14 mouse cellular contexts compared by ENCODE assay signal in genomic region chr6:119318732-119319131, GRCm38 (mm10). TPM values are rescaled to one million over a fixed set of nuclear protein-coding genes. Genes with fewer than 3 reads are reported as not detected.
A peak's percentile ranks its signal among the peaks of the same experiment; 100 is the strongest.
DNase-seq lines count a peak whose midpoint lies in the region; ATAC-seq and TF ChIP-seq lines count a peak whose summit lies in the region.
"Had no signal": no experiment of that assay in that cellular context is flagged by ENCODE, and none has a peak within 500 bp of the region (broad histone marks: within the 10 kb centered on the region; RNA-seq: fewer than 3 reads in every experiment).

No protein-coding gene starts in this region.

- H3K36me3 ChIP-seq in midbrain, embryonic 13.5 days: no peaks in the 10 kb centered on the region
- H3K36me3 ChIP-seq in midbrain, embryonic 10.5 days: no peaks in the 10 kb centered on the region
- no peaks in the 10 kb centered on the region for H3K36me3 ChIP-seq in forebrain, embryonic 13.5 days (ENCODE audit: poor library complexity, severe bottlenecking)
- 0 out of 2 replicates have a peak, but pooled peaks cover 3% of the 10 kb centered on the region for H3K36me3 ChIP-seq in hindbrain, embryonic 16.5 days (ENCODE audit: control insufficient read depth, insufficient read depth, low read length)
- peaks cover 23% of the 10 kb centered on the region; the same call in 1 of the 2 replicates for H3K36me3 ChIP-seq in neural tube, embryonic 15.5 days
- H3K36me3 ChIP-seq in stomach, postnatal 0 days (ENCODE audit: control insufficient read depth, insufficient read depth, low read length): no peaks in the 10 kb centered on the region
- H3K36me3 ChIP-seq: embryonic facial prominence, embryonic 15.5 days; heart, embryonic 10.5 days had no signal

- DNase-seq in midbrain, embryonic 10.5 days (ENCODE audit: low spot score): no peak
- DNase-seq in heart, adult 9 months (ENCODE audit: low spot score in 2 of 2): no peak
- no peak for DNase-seq in stomach, postnatal 0 days (ENCODE audit: low spot score)
- DNase-seq: cerebellum, adult 18-20 months; gastrocnemius, postnatal 14 days; lung, embryonic 14.5 days had no signal

- 50% methylated on average over 9 of the region's 9 CpGs for WGBS in midbrain, embryonic 13.5 days
- WGBS in midbrain, embryonic 10.5 days: 82% methylated on average over 9 of the region's 9 CpGs
- WGBS in forebrain, embryonic 13.5 days: 15% methylated on average over 9 of the region's 9 CpGs
- 30% methylated on average over 9 of the region's 9 CpGs for WGBS in hindbrain, embryonic 16.5 days
- 32% methylated on average over 9 of the region's 9 CpGs for WGBS in neural tube, embryonic 15.5 days
- 85% methylated on average over 9 of the region's 9 CpGs for WGBS in stomach, postnatal 0 days

- H3K27ac ChIP-seq in midbrain, embryonic 13.5 days: no peak overlapping the region
- H3K27ac ChIP-seq in midbrain, embryonic 10.5 days (replicated peaks): no peak overlapping the region
- 0 out of 2 replicates have a peak overlapping the region, but pooled peaks have one; percentile 20 for H3K27ac ChIP-seq in forebrain, embryonic 13.5 days
- no peak overlapping the region for H3K27ac ChIP-seq in hindbrain, embryonic 16.5 days (ENCODE audit: low read depth, low read length)
- no peak overlapping the region for H3K27ac ChIP-seq in neural tube, embryonic 15.5 days (replicated peaks)
- H3K27ac ChIP-seq in stomach, postnatal 0 days (replicated peaks): no peak overlapping the region
- H3K27ac ChIP-seq: embryonic facial prominence, embryonic 15.5 days; heart, embryonic 10.5 days; kidney, postnatal 0 days had no signal

- H3K4me2 ChIP-seq in midbrain, embryonic 13.5 days (replicated peaks): no peak overlapping the region
- no peak overlapping the region for H3K4me2 ChIP-seq in forebrain, embryonic 13.5 days
- H3K4me2 ChIP-seq in hindbrain, embryonic 16.5 days (ENCODE audit: low read length): no peak overlapping the region
- H3K4me2 ChIP-seq in neural tube, embryonic 15.5 days: no peak overlapping the region
- no peak overlapping the region for H3K4me2 ChIP-seq in stomach, postnatal 0 days (replicated peaks; ENCODE audit: low read depth)
- H3K4me2 ChIP-seq: embryonic facial prominence, embryonic 15.5 days; lung, embryonic 14.5 days had no signal

- no peak for TF ChIP-seq CTCF in stomach, postnatal 0 days (IDR thresholded peaks at IDR 0.05; ENCODE audit: low read depth)

- no peaks in the 10 kb centered on the region; the same call in 1 of the 2 replicates for H3K27me3 ChIP-seq in midbrain, embryonic 13.5 days
- peaks cover 15% of the 10 kb centered on the region for H3K27me3 ChIP-seq in midbrain, embryonic 10.5 days (ENCODE audit: low read depth, poor library complexity, severe bottlenecking)
- H3K27me3 ChIP-seq in forebrain, embryonic 13.5 days: peaks cover 22% of the 10 kb centered on the region
- no peaks in the 10 kb centered on the region; the same call in 1 of the 2 replicates for H3K27me3 ChIP-seq in hindbrain, embryonic 16.5 days (replicated peaks; ENCODE audit: control insufficient read depth, insufficient read depth, low read length)
- peaks cover 4% of the 10 kb centered on the region; the same call in 1 of the 2 replicates for H3K27me3 ChIP-seq in neural tube, embryonic 15.5 days (replicated peaks)
- H3K27me3 ChIP-seq in stomach, postnatal 0 days (ENCODE audit: control insufficient read depth, insufficient read depth, low read length): no peaks in the 10 kb centered on the region

- peak; percentile 68 for ATAC-seq in midbrain, embryonic 13.5 days
- peak; percentile 84 for ATAC-seq in forebrain, embryonic 13.5 days
- peak; percentile 84 for ATAC-seq in hindbrain, embryonic 16.5 days
- ATAC-seq in neural tube, embryonic 15.5 days (ENCODE audit: low FRiP score): peak; percentile 35; the same call in 1 of the 2 replicates
- no peak for ATAC-seq in stomach, postnatal 0 days (ENCODE audit: low FRiP score, low TSS enrichment)
- ATAC-seq: intestine, embryonic 16.5 days had no signal

- no peak overlapping the region for H3K4me3 ChIP-seq in midbrain, embryonic 13.5 days (replicated peaks)
- H3K4me3 ChIP-seq in midbrain, embryonic 10.5 days: no peak overlapping the region
- H3K4me3 ChIP-seq in forebrain, embryonic 13.5 days: no peak overlapping the region
- no peak overlapping the region for H3K4me3 ChIP-seq in hindbrain, embryonic 16.5 days (ENCODE audit: low read length)
- no peak overlapping the region for H3K4me3 ChIP-seq in neural tube, embryonic 15.5 days (replicated peaks)
- no peak overlapping the region for H3K4me3 ChIP-seq in stomach, postnatal 0 days (ENCODE audit: low read depth, low read length)
- H3K4me3 ChIP-seq: embryonic facial prominence, embryonic 15.5 days; heart, embryonic 10.5 days had no signal

- no peak for TF ChIP-seq EP300 in stomach, postnatal 0 days (optimal IDR thresholded peaks at IDR 0.05)

- no peak overlapping the region for H3K9ac ChIP-seq in midbrain, embryonic 13.5 days (replicated peaks)
- no peak overlapping the region for H3K9ac ChIP-seq in forebrain, embryonic 13.5 days
- H3K9ac ChIP-seq in hindbrain, embryonic 16.5 days (ENCODE audit: low read depth, low read length): no peak overlapping the region
- H3K9ac ChIP-seq in neural tube, embryonic 15.5 days (replicated peaks): no peak overlapping the region
- H3K9ac ChIP-seq in stomach, postnatal 0 days (ENCODE audit: low read length): no peak overlapping the region
- H3K9ac ChIP-seq: embryonic facial prominence, embryonic 15.5 days; lung, embryonic 14.5 days had no signal

- H3K4me1 ChIP-seq in midbrain, embryonic 13.5 days (replicated peaks): peaks cover 13% of the 10 kb centered on the region
- peaks cover 5% of the 10 kb centered on the region for H3K4me1 ChIP-seq in midbrain, embryonic 10.5 days
- peaks cover 26% of the 10 kb centered on the region for H3K4me1 ChIP-seq in forebrain, embryonic 13.5 days
- H3K4me1 ChIP-seq in hindbrain, embryonic 16.5 days (ENCODE audit: control insufficient read depth, insufficient read depth, low read depth, low read length): peaks cover 15% of the 10 kb centered on the region
- peaks cover 12% of the 10 kb centered on the region for H3K4me1 ChIP-seq in neural tube, embryonic 15.5 days
- no peaks in the 10 kb centered on the region for H3K4me1 ChIP-seq in stomach, postnatal 0 days (replicated peaks; ENCODE audit: control insufficient read depth, insufficient read depth)
- H3K4me1 ChIP-seq: embryonic facial prominence, embryonic 15.5 days had no signal

- no peaks in the 10 kb centered on the region for H3K9me3 ChIP-seq in midbrain, embryonic 13.5 days
- no peaks in the 10 kb centered on the region for H3K9me3 ChIP-seq in midbrain, embryonic 10.5 days (replicated peaks)
- H3K9me3 ChIP-seq in forebrain, embryonic 13.5 days (replicated peaks): no peaks in the 10 kb centered on the region
- H3K9me3 ChIP-seq in hindbrain, embryonic 16.5 days (ENCODE audit: control insufficient read depth, low read length): no peaks in the 10 kb centered on the region
- H3K9me3 ChIP-seq in neural tube, embryonic 15.5 days (replicated peaks): no peaks in the 10 kb centered on the region
- H3K9me3 ChIP-seq in stomach, postnatal 0 days (ENCODE audit: control insufficient read depth, low read length): no peaks in the 10 kb centered on the region
- H3K9me3 ChIP-seq: embryonic facial prominence, embryonic 15.5 days; heart, embryonic 10.5 days had no signal

RNA-seq across cellular contexts. Expression of gene Lrtm2, which starts 11.8 kb away (rescaled TPM):
- 3.6 and 3.8 TPM in 2 replicates for polyA plus RNA-seq in midbrain, embryonic 13.5 days (2015; fragmentation: Nextera tagmentation; extraction: Ambion mirVana)
- polyA plus RNA-seq in midbrain, embryonic 10.5 days (2016; fragmentation: Nextera tagmentation; extraction: Ambion mirVana): 0.25 and 0.26 TPM in 2 replicates
- polyA plus RNA-seq in forebrain, embryonic 13.5 days (2015; fragmentation: Nextera tagmentation; extraction: Ambion mirVana): 1.1 and 2.0 TPM in 2 replicates
- 17.1 and 17.7 TPM in 2 replicates for polyA plus RNA-seq in hindbrain, embryonic 16.5 days (2015; fragmentation: Nextera tagmentation; extraction: Ambion mirVana)
- 12.4 and 15.0 TPM in 2 replicates for polyA plus RNA-seq in neural tube, embryonic 15.5 days (2015; fragmentation: Nextera tagmentation; extraction: Ambion mirVana)
- polyA plus RNA-seq in stomach, postnatal 0 days (2015; fragmentation: Nextera tagmentation; extraction: Ambion mirVana): 0.08 TPM in 2 replicates
